Mouse (Mus musculus): ENCODE measurements at regions not wholly inside any gene's neighbourhood (a gene's known extent, or its start where the extent isn't known, plus 50 kb on each side); places are given as distances from the start of the nearest gene placed in this dataset.

GRCm38 (mm10) chr16:31579318-31579717 lies 83.9 kb upstream of the Dlg1 start:
- TF ChIP-seq CTCF (IDR thresholded peaks at IDR 0.05; ENCODE audit: low read depth, low read length), result no peak
- TF ChIP-seq POLR2A (IDR thresholded peaks at IDR 0.05; ENCODE audit: insufficient read depth, low read length), result no peak
- no peak for TF ChIP-seq EP300 (IDR thresholded peaks at IDR 0.05; ENCODE audit: insufficient read depth, low read depth, low read length)

All from ES-Bruce4 (cell line).